Mouse (Mus musculus): ENCODE measurements at regions not wholly inside any gene's neighbourhood (a gene's known extent, or its start where the extent isn't known, plus 50 kb on each side); places are given as distances from the start of the nearest gene placed in this dataset.
A peak's percentile ranks its signal among the peaks of the same experiment; 100 is the strongest.

GRCm38 (mm10) chr4:23567827-23568226 lies 928.4 kb upstream of the Mms22l start:
- no peak for ATAC-seq (ENCODE audit: low read depth)
- DNase-seq (ENCODE audit: low spot score) = no peak
- no peaks in the 10 kb centered on the region for H3K4me1 ChIP-seq (ENCODE audit: control insufficient read depth, insufficient read depth, low read length)

GRCm38 (mm10) chr4:23573013-23573412 lies 923.2 kb upstream of the Mms22l start:
- no peak for DNase-seq (ENCODE audit: low spot score)
- H3K4me3 ChIP-seq (ENCODE audit: low read depth, low read length) = no peak overlapping the region
- no peaks in the 10 kb centered on the region for H3K9me3 ChIP-seq (ENCODE audit: control insufficient read depth, low read length)
- no peak for ATAC-seq (ENCODE audit: low read depth)
- no peak overlapping the region for H3K9ac ChIP-seq (ENCODE audit: low read depth, low read length)
- H3K36me3 ChIP-seq (ENCODE audit: control insufficient read depth, insufficient read depth, low read length) = no peaks in the 10 kb centered on the region
- no peak overlapping the region for H3K27ac ChIP-seq (replicated peaks; ENCODE audit: low read depth, low read length)
- H3K4me2 ChIP-seq (ENCODE audit: low read depth, low read length) = no peak overlapping the region
- H3K27me3 ChIP-seq (replicated peaks; ENCODE audit: control insufficient read depth, insufficient read depth, low read length) = no peaks in the 10 kb centered on the region
- H3K4me1 ChIP-seq (ENCODE audit: control insufficient read depth, insufficient read depth, low read length) = no peaks in the 10 kb centered on the region

More at GRCm38 (mm10) chr4:23567827-23568226, 928.4 kb upstream of the Mms22l start:
- Histone ChIP-seq H3K4me3 (ENCODE audit: low read depth, low read length) (no peak overlapping the region), H3K4me2 (ENCODE audit: low read depth, low read length) (no peak overlapping the region), H3K27ac (replicated peaks; ENCODE audit: low read depth, low read length) (no peak overlapping the region), H3K27me3 (replicated peaks; ENCODE audit: control insufficient read depth, insufficient read depth, low read length) (no peaks in the 10 kb centered on the region), H3K9me3 (ENCODE audit: control insufficient read depth, low read length) (no peaks in the 10 kb centered on the region), H3K9ac (ENCODE audit: low read depth, low read length) (no peak overlapping the region), H3K36me3 (ENCODE audit: control insufficient read depth, insufficient read depth, low read length) (no peaks in the 10 kb centered on the region)
- 55% methylated on average over 1 of the region's 1 CpGs for WGBS

- WGBS = 54% methylated on average over 2 of the region's 2 CpGs
- H3K27me3 ChIP-seq (replicated peaks; ENCODE audit: control insufficient read depth, insufficient read depth, low read length) = no peaks in the 10 kb centered on the region
- DNase-seq (ENCODE audit: low spot score) (no peak), ATAC-seq (ENCODE audit: low read depth) (no peak)
- no peak overlapping the region for H3K4me3 ChIP-seq (ENCODE audit: low read depth, low read length)
- H3K9me3 ChIP-seq (ENCODE audit: control insufficient read depth, low read length) = no peaks in the 10 kb centered on the region
- no peak overlapping the region for H3K9ac ChIP-seq (ENCODE audit: low read depth, low read length)
- H3K4me2 ChIP-seq (ENCODE audit: low read depth, low read length) = no peak overlapping the region
- H3K4me1 ChIP-seq (ENCODE audit: control insufficient read depth, insufficient read depth, low read length) = no peaks in the 10 kb centered on the region
- H3K36me3 ChIP-seq (ENCODE audit: control insufficient read depth, insufficient read depth, low read length) = no peaks in the 10 kb centered on the region
- H3K27ac ChIP-seq (replicated peaks; ENCODE audit: low read depth, low read length) = no peak overlapping the region
Measured at GRCm38 (mm10) chr4:23587412-23587811, 908.8 kb upstream of the Mms22l start.

DNA sequence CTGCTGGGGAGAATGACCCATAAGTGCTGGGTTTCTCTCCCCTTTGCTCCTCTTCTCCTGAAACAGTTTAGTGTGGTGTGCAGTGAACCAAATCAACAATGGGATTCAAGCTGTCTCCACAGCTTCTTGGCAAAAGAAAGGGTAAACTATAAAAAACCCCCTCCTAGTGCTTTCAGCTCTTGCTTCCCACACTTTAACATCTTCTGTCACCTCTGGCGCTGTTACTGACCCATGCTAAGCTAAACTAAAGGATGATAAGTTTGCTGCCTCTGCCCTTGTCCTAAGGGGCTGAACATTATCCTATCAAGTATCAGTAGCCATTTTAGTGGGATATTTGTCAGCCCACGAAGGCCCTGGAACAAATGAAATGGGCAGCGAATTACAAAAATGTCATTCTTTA lies 905.4 kb upstream of the Mms22l start:
- no peak overlapping the region for H3K4me2 ChIP-seq (ENCODE audit: low read depth, low read length)
- H3K36me3 ChIP-seq (ENCODE audit: control insufficient read depth, insufficient read depth, low read length) = no peaks in the 10 kb centered on the region
- no peak overlapping the region for H3K4me3 ChIP-seq (ENCODE audit: low read depth, low read length)
- no peaks in the 10 kb centered on the region for H3K27me3 ChIP-seq (replicated peaks; ENCODE audit: control insufficient read depth, insufficient read depth, low read length)
- no peak for DNase-seq (ENCODE audit: low spot score)
- 59% methylated on average over 3 of the region's 3 CpGs for WGBS
- no peaks in the 10 kb centered on the region for H3K4me1 ChIP-seq (ENCODE audit: control insufficient read depth, insufficient read depth, low read length)
- H3K27ac ChIP-seq (replicated peaks; ENCODE audit: low read depth, low read length) = no peak overlapping the region
- no peak overlapping the region for H3K9ac ChIP-seq (ENCODE audit: low read depth, low read length)
- H3K9me3 ChIP-seq (ENCODE audit: control insufficient read depth, low read length) = no peaks in the 10 kb centered on the region
- no peak for ATAC-seq (ENCODE audit: low read depth)

DNA sequence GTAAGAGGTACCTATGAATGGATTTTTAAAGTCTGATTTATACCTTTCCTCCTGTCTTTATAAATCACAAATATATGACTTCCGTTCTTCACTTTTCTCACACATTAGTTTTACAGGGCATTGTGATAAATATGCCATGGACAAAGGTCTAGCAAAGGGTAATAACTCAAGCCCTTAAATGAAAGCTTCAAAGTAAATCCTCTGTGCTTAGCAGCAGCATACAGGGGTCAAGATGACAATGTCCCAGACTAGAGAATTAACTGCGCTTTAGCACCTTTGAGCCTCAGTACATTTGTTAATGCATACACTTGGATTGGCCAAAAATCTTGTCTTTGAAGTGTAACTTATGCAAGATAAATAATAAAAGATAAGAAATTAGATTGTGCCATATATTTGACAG lies 904.7 kb upstream of the Mms22l start:
- ATAC-seq (ENCODE audit: low read depth) (no peak), DNase-seq (ENCODE audit: low spot score) (no peak)
- no peaks in the 10 kb centered on the region for H3K27me3 ChIP-seq (replicated peaks; ENCODE audit: control insufficient read depth, insufficient read depth, low read length)
- H3K9ac ChIP-seq (ENCODE audit: low read depth, low read length) = no peak overlapping the region
- 91% methylated on average over 2 of the region's 2 CpGs for WGBS
- H3K4me2 ChIP-seq (ENCODE audit: low read depth, low read length) = no peak overlapping the region
- no peak overlapping the region for H3K27ac ChIP-seq (replicated peaks; ENCODE audit: low read depth, low read length)
- no peaks in the 10 kb centered on the region for H3K36me3 ChIP-seq (ENCODE audit: control insufficient read depth, insufficient read depth, low read length)
- H3K4me3 ChIP-seq (ENCODE audit: low read depth, low read length) = no peak overlapping the region
- no peaks in the 10 kb centered on the region for H3K4me1 ChIP-seq (ENCODE audit: control insufficient read depth, insufficient read depth, low read length)
- no peaks in the 10 kb centered on the region for H3K9me3 ChIP-seq (ENCODE audit: control insufficient read depth, low read length)

GRCm38 (mm10) chr4:23600070-23600469 lies 896.2 kb upstream of the Mms22l start:
- Histone ChIP-seq H3K27ac (replicated peaks; ENCODE audit: low read depth, low read length) (no peak overlapping the region), H3K9ac (ENCODE audit: low read depth, low read length) (no peak overlapping the region), H3K36me3 (ENCODE audit: control insufficient read depth, insufficient read depth, low read length) (no peaks in the 10 kb centered on the region), H3K4me3 (ENCODE audit: low read depth, low read length) (no peak overlapping the region), H3K4me1 (ENCODE audit: control insufficient read depth, insufficient read depth, low read length) (0 out of 2 replicates have a peak, but pooled peaks cover 2% of the 10 kb centered on the region), H3K4me2 (ENCODE audit: low read depth, low read length) (no peak overlapping the region), H3K9me3 (ENCODE audit: control insufficient read depth, low read length) (no peaks in the 10 kb centered on the region), H3K27me3 (replicated peaks; ENCODE audit: control insufficient read depth, insufficient read depth, low read length) (no peaks in the 10 kb centered on the region)
- DNase-seq (ENCODE audit: low spot score) = no peak
- WGBS = 90% methylated on average over 2 of the region's 2 CpGs
- ATAC-seq (ENCODE audit: low read depth) = no peak

GRCm38 (mm10) chr4:23601426-23602293 lies 894.6 kb upstream of the Mms22l start:
- Histone ChIP-seq H3K36me3 (ENCODE audit: control insufficient read depth, insufficient read depth, low read length) (no peaks in the 10 kb centered on the region), H3K27ac (replicated peaks; ENCODE audit: low read depth, low read length) (no peak overlapping the region), H3K9ac (ENCODE audit: low read depth, low read length) (no peak overlapping the region), H3K27me3 (replicated peaks; ENCODE audit: control insufficient read depth, insufficient read depth, low read length) (no peaks in the 10 kb centered on the region), H3K4me2 (ENCODE audit: low read depth, low read length) (peak overlapping the region; percentile 43), H3K9me3 (ENCODE audit: control insufficient read depth, low read length) (no peaks in the 10 kb centered on the region), H3K4me3 (ENCODE audit: low read depth, low read length) (0 out of 2 replicates have a peak overlapping the region, but pooled peaks have one; percentile 10), H3K4me1 (ENCODE audit: control insufficient read depth, insufficient read depth, low read length) (0 out of 2 replicates have a peak, but pooled peaks cover 2% of the 10 kb centered on the region)
- 34% methylated on average over 13 of the region's 13 CpGs for WGBS
- DNase-seq (ENCODE audit: low spot score) (peak; percentile 46), ATAC-seq (ENCODE audit: low read depth) (peak; percentile 53; the same call in 1 of the 2 replicates)

GRCm38 (mm10) chr4:23602294-23602932 lies 893.8 kb upstream of the Mms22l start:
- Histone ChIP-seq H3K9me3 (ENCODE audit: control insufficient read depth, low read length) (no peaks in the 10 kb centered on the region), H3K27me3 (replicated peaks; ENCODE audit: control insufficient read depth, insufficient read depth, low read length) (no peaks in the 10 kb centered on the region), H3K27ac (replicated peaks; ENCODE audit: low read depth, low read length) (no peak overlapping the region), H3K36me3 (ENCODE audit: control insufficient read depth, insufficient read depth, low read length) (no peaks in the 10 kb centered on the region), H3K4me3 (ENCODE audit: low read depth, low read length) (no peak overlapping the region), H3K9ac (ENCODE audit: low read depth, low read length) (no peak overlapping the region), H3K4me2 (ENCODE audit: low read depth, low read length) (0 out of 2 replicates have a peak overlapping the region, but pooled peaks have one; percentile 43), H3K4me1 (ENCODE audit: control insufficient read depth, insufficient read depth, low read length) (0 out of 2 replicates have a peak, but pooled peaks cover 2% of the 10 kb centered on the region)
- ATAC-seq (ENCODE audit: low read depth) = peak; percentile 68; the same call in 1 of the 2 replicates
- peak; percentile 42 for DNase-seq (ENCODE audit: low spot score)
- WGBS = 56% methylated on average over 9 of the region's 9 CpGs

All from embryonic facial prominence, embryonic 14.5 days (tissue).